Mouse (Mus musculus) CH12.LX (cell line): ENCODE measurements at regions not wholly inside any gene's neighbourhood (a gene's known extent, or its start where the extent isn't known, plus 50 kb on each side); places are given as distances from the start of the nearest gene placed in this dataset.

Source experiments
- CTCF ChIP-seq, 2 experiments: IDR thresholded peaks in 1 of 2; conservative IDR thresholded peaks in 1 of 2; 2 replicates each; pipeline ENCODE4 v1.5.1; 2011 to 2012; ENCODE audit warnings: low read depth in 2 of 2, low read length in 2 of 2, improper control_type of control experiment in 1 of 2, inconsistent platforms in 1 of 2, mild to moderate bottlenecking in 1 of 2, moderate library complexity in 1 of 2
- EP300 ChIP-seq: IDR thresholded peaks from 2 replicates; pipeline ENCODE4 v1.6.1; 2011; ENCODE audit warnings: low read length, improper control_type of control experiment
- TCF12 ChIP-seq: IDR thresholded peaks from 2 replicates; pipeline ENCODE4 v1.6.1; 2014; ENCODE audit warnings: low read depth, mild to moderate bottlenecking, inconsistent platforms, low read length, improper control_type of control experiment
- USF1 ChIP-seq: IDR thresholded peaks from 2 replicates; pipeline ENCODE4 v1.6.1; 2014; ENCODE audit warnings: low read depth, mild to moderate bottlenecking, inconsistent platforms, low read length, improper control_type of control experiment
- ZKSCAN1 ChIP-seq: IDR thresholded peaks from 2 replicates; pipeline ENCODE4 v1.6.1; 2012; ENCODE audit warnings: low read depth, inconsistent platforms, low read length, improper control_type of control experiment, borderline replicate concordance
- ZNF384 ChIP-seq: IDR thresholded peaks from 2 replicates; pipeline ENCODE4 v1.6.1; 2012; ENCODE audit warnings: low read depth, low read length, improper control_type of control experiment, inconsistent platforms

DNA sequence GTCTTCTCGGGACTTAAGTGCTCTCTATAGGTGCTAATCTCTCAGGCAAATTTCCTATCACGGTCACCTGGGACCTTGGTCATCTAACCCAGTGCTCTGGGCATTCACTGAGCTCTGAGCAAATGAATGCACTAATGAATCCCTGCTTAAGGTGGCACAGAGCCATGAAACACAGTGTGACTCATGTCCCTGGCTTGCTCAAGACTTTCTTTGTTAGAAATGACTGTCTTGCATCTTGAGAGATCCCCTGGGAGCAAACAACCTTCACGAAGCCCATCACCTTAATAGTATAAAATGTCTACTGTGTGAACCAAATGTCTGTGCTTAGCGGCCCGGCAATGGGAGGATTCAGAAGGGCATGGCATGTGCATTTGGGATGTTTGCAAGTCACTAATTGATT, 137.2 kb upstream of the Irx1 start:
- no peak for TF ChIP-seq USF1
- no peak for TF ChIP-seq TCF12
- TF ChIP-seq CTCF (conservative IDR thresholded peaks at IDR 0.05 in 1 of 2, IDR thresholded peaks at IDR 0.05 in 1 of 2; ENCODE audit: low read depth in 2 of 2, low read length in 2 of 2), result no peak
- no peak for TF ChIP-seq ZNF384
- no peak for TF ChIP-seq EP300
- TF ChIP-seq ZKSCAN1, result no peak
